Mouse (Mus musculus): ENCODE measurements around the gene Nat10.

Gene Nat10

DNA sequence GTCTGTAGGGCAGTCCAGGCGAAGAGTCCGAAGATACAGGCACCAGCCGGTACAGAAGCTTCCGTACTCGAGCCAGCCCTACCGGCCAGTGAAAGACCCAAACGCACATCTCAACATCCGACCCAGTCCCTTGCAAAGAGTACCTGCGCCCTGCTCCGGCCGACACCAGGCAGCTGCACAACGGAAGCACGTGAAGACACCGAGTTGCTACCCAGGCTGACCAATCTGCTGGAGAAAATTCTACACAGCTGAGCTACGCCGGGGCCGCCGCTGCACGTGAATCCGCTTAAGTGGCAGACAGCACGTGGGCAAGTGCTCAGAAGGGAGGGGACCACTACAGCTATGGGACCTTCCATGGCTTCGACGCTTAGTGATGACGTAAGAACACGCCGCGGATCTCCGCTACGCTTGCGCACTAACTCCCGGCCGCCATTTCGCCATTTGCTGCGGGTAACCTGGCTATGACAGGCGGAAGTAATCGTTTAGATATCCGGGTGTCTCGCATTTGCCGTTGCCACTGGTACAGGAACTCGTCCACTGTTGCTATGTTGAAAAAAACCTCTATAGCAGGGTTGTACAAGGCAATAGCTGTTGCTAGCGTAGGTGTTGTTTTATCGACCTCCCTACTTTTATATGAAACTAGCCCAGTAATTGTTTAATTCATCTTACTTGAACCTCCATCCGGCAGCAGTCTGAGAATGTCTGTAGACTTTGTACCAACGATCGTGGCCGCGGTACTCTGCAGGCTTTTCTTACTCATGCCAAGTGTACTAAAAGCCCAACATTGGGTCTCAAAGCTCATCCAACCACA is at the start of gene Nat10:
Nat10 (minus strand) TSS at position 365 of the 811 bp plus-strand sequence.
- DNase-seq (ENCODE audit: low read depth, low spot score) = peak; percentile 98

GRCm38 (mm10) chr2:103810412-103810811 is 49.3 kb upstream of the Nat10 start:
- DNase-seq (ENCODE audit: low read depth, low spot score) = no peak

DNA sequence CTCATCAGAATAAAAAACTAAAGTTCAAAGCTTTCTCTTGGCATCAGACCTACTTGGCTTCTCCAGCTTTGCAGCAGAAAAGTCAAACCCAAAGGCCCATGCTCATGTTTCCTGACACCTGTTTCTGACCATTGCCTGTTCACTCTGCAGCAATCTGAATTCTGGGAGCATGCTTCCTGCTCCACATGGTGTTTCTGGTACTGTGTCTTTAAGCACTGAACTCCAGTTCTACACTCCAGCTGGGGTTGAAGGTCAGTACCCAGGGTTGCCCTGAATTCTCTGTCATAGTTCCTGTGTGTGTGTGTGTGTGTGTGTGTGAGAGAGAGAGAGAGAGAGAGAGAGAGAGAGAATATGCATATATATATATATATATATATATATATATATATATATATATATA is 47.4 kb upstream of the Nat10 start:
- no peak for DNase-seq (ENCODE audit: low read depth, low spot score)

- DNase-seq (ENCODE audit: low read depth, low spot score) = no peak
Measured at GRCm38 (mm10) chr2:103803770-103804530, 42.9 kb upstream of the Nat10 start.

DNA sequence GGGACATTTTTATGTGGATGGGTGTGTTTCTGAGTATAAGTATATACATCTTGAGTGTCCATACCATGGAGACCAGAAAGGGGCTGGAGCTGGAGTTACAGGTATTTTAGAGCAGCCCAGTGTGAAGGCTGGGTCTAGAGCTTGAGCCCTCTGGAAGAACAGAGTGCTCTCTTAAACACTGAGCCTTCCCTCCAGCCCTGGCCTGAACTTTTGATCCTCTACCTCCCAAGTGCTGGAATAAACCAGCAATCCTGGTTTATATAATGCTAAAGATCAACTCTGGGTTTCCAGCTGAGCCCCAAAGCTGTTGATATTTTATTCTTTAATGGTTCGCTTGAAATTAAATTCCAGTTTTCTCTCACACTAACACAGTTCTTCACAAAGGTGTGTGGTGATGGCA is 41.4 kb upstream of the Nat10 start:
- DNase-seq (ENCODE audit: low read depth, low spot score) = no peak

GRCm38 (mm10) chr2:103797491-103798009 is 36.5 kb upstream of the Nat10 start, which contains the start of gene Caprin1:
Caprin1 (minus strand) TSS chr2:103797649.
- DNase-seq (ENCODE audit: low read depth, low spot score) = peak; percentile 92

DNA sequence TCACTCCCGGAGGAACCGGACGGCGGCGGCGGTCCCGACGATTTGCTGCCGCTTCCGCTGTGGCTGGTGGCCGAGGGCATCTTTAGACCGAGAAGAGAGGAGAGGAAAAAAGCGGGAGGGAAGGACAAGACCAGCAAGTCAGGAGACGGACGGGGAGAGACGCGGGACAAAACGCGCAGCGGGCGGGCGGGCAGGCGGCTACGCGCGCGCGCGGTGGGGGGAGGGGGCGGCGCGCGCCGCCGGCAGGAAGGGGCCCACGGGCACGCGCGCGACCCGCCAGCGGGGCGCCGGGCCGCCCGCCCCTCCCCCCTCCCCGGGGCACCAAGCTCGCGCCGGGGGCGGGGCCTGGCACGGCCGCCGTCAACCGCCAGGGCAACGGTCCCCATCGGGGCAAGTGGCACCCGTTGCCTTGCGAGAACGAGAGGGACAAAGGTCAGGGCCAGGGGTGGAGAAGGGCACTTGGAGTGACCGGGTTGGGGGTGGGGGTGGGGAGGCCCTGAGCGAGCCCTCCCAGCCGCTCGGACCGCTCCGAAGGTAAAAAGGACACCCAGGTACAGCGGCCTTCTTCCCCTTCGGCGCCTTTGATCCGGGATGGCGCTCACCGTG is 35.9 kb upstream of the Nat10 start:
- peak; percentile 89 for DNase-seq (ENCODE audit: low read depth, low spot score)

DNA sequence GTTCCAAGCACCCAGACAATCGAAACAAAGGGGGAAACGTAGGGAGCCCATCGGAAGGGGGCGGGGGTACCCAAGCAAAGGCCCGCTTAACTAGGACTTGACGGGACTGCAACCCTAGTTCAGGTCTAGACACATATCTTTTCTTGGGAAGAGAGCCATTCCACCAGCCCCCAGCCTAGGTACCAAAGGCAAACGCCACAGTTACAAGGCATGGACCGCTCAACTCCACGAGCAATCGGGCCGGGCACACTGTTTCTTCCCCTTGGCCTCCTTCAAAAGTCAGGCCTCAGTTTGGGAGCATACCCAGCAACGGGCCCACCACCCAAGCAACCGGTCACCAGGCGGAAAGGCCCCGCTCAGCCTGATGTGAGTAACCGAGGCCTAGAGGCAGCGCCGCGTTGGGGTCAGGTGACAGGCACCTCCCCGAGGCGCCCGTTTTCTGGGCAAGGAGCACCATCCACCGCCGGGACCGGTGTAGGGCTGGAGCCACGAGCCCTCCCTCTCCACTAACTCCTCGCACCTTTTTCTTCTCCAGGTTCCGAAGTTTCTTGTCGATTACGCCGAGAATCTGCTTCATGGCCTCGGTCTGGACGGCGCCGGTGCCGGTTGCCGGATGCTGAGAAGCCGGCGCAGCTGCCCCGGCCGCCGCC is 35.3 kb upstream of the Nat10 start:
- peak; percentile 69 for DNase-seq (ENCODE audit: low read depth, low spot score)

GRCm38 (mm10) chr2:103795843-103796210 is 34.8 kb upstream of the Nat10 start:
- DNase-seq (ENCODE audit: low read depth, low spot score) = peak; percentile 84

DNA sequence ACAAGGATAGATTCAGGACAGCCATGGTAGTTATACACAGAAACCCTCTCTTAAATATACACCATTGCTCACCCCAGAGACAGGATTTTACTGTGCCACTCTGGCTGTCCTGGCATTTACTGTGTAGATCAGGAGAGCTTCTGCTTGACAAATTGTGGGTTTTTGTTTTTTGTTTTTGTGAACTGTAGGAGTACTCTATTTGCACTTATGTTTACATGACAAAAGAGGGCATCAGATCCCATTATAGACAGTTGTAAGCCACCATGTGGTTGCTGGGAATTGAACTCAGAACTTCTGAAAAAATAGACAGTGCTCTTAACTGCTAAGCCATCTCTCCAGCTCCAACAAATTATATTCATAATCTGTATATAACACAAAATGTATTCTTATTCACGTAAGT is 30.9 kb upstream of the Nat10 start:
- DNase-seq (ENCODE audit: low read depth, low spot score) = no peak

DNA sequence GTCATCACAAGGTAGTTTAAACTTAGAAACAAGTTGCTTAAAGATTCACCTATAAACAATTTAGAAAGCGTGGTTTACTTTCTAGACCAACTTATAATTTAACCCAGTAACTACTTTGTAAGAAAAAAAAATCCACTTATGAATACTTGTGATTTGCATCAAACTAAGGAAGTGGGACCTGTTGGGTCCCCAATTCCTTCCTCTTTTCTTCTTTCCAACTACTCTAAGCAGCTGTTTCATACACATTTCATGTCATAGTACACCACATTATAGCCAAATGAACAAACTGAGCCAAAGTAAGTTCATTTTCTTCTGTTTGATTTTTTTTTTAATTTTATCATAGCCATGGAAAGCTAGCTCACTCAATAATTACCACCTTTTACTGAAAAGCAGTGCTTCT is 24.7 kb upstream of the Nat10 start:
- no peak for DNase-seq (ENCODE audit: low read depth, low spot score)

- no peak for DNase-seq (ENCODE audit: low read depth, low spot score)
Measured at GRCm38 (mm10) chr2:103784621-103785020, 23.6 kb upstream of the Nat10 start.

DNA sequence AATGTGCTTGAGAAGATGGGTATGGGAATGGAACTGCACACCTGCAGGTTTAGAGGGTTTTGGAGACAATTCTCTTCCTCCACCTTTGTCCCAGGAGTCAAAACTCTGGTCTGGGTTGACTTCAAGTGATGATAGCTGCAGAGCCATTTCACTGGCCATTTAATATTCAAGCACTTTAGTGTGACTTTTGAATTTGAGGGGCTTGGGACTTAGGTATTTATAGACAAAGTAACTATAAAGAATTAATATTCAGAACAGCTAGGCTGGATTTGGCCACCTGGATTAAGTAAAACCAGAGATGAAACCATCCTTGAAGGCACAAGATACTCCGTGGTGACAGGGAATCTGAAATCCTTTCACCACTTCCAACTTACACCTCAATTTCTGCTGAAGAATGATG is 1.4 kb upstream of the Nat10 start:
- DNase-seq (ENCODE audit: low read depth, low spot score) = no peak

- DNase-seq (ENCODE audit: low read depth, low spot score) = no peak
Measured at GRCm38 (mm10) chr2:103761993-103762392, 923 bp upstream of the Nat10 start.

- peak; percentile 25 for DNase-seq (ENCODE audit: low read depth, low spot score)
Measured at GRCm38 (mm10) chr2:103760421-103760820, 649 bp downstream of the Nat10 start.

DNA sequence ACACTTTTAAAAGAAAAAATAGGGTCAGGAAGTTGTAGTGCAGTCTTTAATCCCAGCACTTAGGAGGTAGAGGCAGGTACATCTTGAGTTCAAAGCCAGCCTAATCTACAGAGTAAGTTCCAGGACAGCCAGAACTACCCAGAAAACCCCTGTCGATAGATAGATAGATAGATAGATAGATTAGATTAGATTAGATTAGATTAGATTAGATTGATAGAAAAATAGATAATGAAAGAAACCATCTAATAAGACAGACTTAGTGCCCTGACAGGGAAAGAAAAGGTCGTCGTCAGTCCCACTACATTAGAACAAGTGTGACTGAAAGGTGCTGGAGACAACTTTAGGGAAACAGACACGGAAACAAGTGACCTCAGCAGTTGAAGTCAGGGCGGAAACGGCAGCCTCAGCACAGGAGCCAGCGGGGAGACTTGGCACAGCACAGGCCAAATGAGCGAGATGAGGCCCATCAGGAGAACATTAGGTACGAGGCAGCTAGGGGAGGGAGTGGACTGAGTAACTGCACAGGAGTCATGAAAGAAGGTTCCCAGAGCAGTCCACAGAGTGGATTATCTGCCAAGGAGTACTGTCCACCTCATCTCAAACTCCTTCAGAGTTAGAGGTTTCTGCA is 5.5 kb downstream of the Nat10 start:
- no peak for DNase-seq (ENCODE audit: low read depth, low spot score)

DNA sequence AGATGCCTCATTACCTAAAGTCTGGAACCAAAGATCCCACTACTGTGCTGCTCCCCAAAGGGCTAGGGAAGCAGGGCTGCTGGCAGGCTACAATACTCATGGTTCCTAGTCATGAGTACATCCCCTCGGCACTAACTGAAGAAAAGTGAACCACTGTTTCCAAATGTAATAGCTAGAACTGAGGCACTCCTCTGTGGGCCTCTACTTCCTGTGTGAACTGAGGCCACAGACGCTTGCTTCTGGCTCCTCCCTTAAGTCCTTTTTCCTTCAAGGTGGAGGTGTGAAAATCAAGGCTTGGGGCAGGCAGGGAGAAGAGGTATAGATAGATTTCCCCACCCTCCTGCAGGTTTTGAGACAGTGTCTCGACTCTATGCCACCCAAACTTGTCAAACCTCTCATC is 6.5 kb downstream of the Nat10 start:
- DNase-seq (ENCODE audit: low read depth, low spot score) = no peak

DNA sequence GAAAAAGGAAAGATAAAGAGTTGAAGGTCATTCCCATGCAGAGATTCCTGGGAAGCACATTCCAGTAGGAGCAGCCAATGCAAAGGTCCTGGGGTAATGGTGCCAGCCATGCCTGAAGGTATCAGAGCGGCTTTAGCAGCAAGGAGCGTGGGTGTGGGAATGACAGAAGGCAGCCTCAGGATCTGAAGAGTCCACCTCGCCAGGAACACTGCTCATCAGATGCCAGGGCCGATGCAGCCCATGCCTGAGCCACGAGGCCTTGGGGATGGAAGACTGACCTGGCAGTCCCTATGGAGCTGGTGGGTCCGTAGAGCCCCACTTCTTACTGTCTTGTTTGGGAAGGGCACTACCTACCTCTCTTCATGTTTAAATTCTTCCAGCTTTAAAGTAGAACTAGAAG is 9.3 kb downstream of the Nat10 start:
- no peak for DNase-seq (ENCODE audit: low read depth, low spot score)

DNA sequence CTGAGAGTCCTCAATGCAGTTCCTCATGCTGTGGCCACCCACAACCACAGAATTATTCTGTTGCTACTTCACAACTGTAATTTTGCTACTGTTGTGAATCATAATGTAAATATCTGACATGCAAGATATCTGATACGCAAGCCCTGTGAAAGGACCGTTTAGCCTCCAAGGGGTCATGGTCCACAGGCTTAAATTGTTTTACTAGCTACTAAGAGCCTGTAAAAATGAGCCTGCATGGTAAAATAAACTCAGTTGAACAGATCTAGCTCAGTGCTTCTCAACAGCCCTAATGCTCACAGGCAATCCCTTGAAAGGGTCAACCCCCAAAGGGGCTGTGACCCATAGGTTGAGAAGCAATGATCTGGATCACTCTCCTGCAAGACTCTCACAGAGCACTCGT is 12.0 kb downstream of the Nat10 start:
- no peak for DNase-seq (ENCODE audit: low read depth, low spot score)

- DNase-seq (ENCODE audit: low read depth, low spot score) = no peak
Measured at GRCm38 (mm10) chr2:103747891-103748290, 13.2 kb downstream of the Nat10 start.

DNA sequence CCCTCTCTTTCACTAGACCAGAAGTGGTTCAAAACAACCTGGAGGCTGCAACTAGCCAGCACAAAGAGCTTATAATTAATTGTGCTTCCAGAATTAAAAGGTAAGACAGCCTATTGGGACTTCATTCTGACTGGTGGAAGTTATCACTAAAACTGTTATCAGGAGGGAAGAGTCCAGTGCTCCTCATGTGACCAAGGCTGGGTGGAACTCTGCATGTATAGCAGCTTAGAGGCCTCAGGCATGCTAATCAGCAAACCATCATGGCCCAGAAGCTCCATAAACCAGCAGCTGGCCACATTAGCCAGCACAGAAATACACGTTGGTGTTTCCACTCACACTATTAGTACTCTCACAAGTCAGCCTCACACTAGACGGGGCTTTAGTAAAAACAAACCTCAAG is 14.3 kb downstream of the Nat10 start:
- no peak for DNase-seq (ENCODE audit: low read depth, low spot score)

Measured in mesoderm, embryonic 11.5 days (tissue).